Mouse (Mus musculus): Measurements from ENCODE around the gene C1qb.

The C1qb gene

DNA sequence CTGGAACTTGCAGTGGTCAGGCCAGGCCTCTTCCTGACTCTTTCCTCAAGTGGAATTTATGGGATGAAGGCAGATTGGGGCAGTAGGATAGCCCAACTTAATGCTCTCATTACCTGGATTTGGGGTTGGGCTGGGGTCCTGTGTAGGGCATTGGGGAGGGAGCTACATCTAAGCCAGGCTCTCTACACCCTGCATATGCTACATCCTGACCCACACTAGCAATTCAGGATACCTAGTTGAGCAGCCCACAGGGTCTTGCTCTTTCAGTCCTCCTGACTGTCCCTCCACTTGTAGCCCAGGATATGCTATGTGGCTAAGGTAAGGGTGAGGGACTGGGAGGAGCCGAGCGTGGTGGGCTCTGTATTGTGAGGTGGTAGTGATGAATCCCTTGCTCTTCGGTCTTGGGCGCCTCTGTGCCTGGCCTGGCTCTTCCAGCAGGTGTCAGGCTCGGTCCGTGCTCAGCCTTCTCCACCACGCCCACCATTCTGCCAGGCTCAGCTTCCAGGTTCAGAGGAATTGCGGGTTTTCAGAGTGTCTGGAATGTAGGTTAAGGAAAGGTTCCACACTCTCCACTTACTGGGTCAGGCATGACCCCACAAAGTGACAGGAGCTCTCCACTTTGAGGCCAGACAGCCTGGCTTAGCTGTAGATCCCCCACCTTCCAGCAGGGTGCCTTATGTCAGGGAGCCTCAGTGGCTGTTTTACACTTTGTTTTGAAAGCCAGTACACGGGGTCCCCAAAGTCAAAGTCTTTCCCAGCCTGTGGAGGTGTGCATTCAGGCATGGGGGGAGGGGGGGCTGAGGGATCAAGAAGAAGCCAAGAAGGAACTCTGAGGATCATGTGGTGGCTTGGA is 7.9 kb upstream of the C1qb start:
- DNase-seq = peak; percentile 91

- DNase-seq = peak; percentile 98
Measured at GRCm38 (mm10) chr4:136892811-136893210, 6.8 kb upstream of the C1qb start, which contains the start of gene C1qc. TSS of gene C1qc (minus strand) at chr4:136893065.

DNA sequence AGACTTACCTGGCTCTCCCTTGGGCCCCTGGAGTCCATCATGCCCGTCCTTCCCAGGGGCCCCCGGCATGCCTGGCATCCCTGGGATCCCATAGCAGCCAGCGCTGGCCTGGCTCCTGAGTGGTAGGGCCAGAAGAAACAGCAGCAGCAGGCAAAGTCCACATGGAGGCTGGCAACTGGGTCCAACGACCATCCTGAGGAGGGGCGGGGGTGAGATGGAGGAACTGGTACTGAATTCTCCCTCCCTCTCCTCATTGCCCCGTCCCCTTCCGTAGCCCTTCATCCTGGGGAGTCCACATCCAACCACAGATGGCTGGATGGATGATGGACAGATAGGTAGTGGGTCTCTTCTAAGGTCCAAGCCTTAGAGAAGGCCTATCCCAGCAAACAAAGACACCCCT is 6.4 kb upstream of the C1qb start:
- peak; percentile 91 for DNase-seq

DNA sequence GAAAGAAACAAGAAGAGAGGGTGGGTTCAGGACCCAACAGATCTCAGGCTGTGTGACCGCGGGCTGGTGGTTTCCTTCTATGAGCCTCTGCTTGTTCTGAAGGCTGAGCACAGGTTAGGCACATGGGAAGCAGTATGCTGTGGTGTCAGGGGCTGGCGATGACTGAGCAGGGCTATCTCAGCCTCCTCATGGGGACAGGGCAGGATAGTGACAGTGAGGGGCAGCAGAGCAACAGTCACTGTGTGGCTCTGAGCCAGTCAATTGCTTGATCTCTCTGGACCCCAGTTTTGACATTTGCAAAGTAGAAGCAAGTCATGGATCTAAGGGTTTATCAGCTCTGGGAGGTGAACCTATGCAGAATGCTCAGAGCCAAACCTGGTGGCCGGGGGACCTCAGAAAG is 5.1 kb upstream of the C1qb start:
- peak; percentile 90 for DNase-seq

DNA sequence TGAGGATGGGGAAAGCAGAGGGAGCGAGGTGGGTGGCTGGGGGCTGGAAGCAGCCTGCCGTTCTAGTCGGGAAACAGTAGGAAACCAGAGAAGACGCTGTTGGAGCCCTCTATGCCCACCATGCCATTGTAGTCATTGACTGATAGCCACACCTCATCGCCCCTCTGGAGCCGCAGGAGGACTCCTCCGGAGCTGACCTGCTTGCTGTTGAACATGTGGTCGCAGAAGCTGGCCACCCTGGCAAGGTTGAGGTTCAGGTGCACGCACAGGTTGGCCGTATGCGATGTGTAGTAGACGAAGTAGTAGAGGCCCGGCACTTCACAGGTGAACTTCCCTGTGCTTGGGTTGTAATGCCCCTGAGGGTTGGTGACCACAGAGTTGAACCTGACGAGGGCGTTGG is 4.0 kb upstream of the C1qb start:
- DNase-seq = peak; percentile 91

DNA sequence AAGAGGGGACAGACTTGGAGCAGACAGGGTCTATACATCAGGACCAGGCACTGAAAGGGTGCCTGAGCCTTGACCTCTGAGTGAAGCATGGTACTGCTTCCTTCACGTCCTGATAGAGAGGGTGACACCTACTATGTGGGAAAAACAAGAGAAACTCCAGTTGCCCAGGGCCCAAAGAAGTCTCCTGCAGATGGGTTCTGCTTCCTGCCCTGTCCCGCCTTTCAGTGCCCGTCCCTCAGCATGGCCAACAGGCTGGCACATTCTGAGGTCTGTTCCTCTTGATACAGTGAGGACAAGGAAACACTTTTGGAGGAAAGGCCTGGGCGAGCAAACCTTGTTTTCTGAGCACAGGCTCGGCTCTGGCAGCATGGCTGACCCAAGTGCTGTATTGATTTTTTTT is 1.7 kb upstream of the C1qb start:
- peak; percentile 95 for DNase-seq

- DNase-seq = peak; percentile 88
Measured at GRCm38 (mm10) chr4:136878601-136879000, 7.4 kb downstream of the C1qb start.

DNA sequence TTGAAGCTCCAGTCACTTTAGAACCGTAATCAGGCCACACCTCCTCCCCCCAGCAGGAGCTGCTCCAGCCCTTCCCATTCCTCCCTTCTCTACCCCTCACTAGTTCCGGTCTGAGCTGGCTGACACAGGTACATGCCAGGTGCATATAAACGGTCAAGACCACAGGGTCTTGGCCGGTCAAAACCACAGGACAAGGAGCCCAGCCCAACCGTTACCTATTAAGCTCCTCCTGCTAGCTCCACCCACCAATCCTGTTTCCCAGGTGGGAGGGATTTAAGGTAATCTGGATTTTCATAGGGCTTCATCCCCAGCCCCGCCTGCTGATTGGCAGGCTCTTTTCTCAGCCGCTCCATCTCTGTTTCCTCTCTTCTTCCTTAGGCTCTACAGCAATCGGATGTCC is 7.8 kb downstream of the C1qb start:
- DNase-seq = peak; percentile 82

DNA sequence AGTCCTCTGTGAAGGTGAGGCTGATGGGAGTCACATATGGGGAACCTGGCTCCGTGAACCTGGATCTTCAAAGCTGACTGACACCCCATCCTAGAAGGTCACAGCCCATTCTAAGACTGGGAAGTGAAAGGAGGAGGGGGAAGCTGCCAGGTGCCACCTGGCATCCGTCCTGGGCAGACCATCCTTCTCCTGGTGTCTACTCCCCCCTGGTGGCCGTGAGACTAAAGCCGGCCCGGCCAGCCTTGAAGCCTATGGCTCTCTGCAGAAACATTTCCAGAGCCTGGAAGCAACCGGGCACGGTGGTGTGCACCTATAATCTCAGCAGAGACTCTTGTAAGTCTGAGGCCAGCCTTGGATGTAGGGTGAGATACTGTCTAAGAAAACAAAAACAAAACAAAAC is 9.0 kb downstream of the C1qb start:
- DNase-seq = peak; percentile 82

GRCm38 (mm10) chr4:136875012-136875411 is 11.0 kb downstream of the C1qb start:
- no peak for DNase-seq

DNA sequence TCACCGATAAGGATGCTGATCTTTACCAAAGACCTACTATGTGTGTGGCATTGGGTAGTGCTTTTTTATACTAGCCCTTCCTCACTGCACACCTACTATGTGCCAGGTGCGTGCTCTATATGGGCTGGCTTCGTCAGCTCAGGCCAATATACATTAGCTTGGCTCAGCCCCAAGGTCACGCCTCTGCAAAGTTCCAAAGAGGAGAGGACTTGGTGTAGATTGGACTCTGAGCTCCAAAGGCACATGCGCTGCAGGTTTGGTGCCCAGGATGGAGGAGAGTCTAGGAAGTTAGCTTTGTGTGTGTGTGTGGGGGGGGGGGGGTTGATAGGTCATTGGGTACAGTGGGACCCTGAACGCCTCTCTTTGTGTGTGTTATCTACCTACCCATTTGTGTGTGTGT is 17.6 kb downstream of the C1qb start:
- no peak for DNase-seq

GRCm38 (mm10) chr4:136867690-136868345 is 18.2 kb downstream of the C1qb start:
- DNase-seq = no peak

- DNase-seq = no peak
Measured at GRCm38 (mm10) chr4:136865531-136865930, 20.5 kb downstream of the C1qb start.

DNA sequence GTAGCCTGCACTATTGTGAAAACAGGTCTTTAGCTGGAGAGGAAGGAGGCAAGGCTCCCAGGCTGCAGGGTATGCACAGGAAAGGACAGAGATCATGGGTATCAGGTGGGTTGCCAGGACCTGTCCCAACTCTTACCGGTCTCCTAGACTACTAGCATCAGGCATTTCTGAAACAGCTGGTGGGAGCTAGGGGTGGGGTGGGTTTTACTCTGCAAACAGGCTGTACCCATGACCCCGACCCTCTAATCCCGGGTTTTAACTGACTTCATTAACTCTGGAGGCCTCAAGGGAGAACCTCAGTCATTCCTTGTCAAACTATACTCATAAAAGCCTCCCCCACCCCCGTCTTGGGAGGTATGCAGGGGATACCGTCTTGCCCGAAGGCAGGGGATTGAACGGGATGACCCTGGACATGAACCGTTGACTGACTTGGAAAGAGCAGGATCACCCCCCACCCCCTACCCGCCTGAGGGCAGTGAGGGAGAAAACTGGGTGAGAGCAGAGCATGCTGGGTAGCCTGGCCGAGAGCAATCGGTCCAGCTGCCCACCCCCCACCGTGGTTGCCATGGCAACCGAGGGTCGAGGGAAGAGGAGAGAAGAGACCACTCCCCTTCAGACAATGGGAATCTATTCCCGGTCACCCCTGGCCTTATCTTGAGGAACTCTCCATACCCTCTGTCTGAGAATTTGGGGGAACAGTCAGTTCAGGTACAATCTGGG is 21.1 kb downstream of the C1qb start:
- DNase-seq = no peak

GRCm38 (mm10) chr4:136863517-136863916 is 22.5 kb downstream of the C1qb start:
- DNase-seq = no peak

DNA sequence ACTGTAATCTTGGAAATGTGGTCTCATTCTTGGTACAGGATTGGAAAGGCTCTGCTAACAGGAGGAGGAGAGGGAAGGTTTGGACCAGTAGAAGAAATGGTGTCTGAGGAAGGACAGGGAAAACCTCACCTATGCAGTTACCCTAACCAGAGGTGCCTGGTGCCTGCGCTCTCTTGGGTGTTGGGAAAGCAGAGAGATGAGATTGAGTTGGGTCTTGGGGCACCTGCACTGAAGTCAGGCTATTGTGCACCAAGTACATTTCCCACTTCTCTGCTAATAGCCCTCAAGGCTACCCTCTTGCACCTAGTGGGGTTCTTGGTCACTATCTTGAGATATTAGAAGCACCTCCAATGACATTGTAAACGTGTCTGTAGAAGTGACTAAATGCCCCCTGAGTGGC is 23.6 kb downstream of the C1qb start:
- DNase-seq = no peak

DNA sequence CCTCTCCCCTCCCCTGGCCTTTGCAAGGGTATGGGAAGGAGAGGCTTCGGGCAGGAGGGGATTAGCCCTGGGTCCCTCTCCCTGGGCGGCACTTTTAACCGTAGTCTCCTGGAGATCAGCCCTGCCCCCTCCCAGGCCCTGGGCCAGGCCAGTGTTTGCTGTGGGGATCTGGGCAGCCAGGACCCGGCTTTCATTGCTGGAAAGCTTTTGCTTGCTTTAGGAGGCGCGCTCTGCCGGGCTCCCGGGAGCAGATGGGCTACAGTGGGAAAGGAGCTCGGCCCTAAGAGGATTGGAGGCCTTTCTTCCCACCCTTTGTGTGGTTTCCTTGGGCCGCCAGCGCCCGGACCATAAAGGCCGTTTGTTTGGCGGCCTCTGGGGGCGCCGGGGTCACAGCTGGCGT is 24.2 kb downstream of the C1qb start:
- no peak for DNase-seq

- DNase-seq = no peak
Measured at GRCm38 (mm10) chr4:136860022-136860421, 26.0 kb downstream of the C1qb start.

DNA sequence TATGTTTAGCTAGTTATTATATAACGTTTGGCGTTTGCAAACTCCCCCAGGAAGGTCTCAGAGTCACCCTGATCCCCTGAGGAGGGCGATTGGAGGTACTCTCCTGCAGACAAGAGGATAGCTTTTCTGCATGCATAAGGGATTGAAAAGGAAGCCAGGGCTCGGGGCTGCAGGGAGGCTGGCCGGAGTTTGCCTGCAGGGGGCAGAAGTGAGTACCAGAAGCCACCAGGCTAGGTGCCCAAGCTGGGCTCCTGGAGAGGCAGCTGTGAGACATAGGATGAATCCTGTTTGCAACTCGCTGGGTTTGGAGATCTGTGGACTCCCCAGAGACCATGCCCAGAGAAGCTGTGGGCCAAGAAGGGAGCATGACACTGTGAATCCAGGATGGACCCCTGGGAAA is 30.9 kb downstream of the C1qb start:
- DNase-seq = no peak

GRCm38 (mm10) chr4:136852989-136853388 is 33.0 kb downstream of the C1qb start:
- DNase-seq = no peak

DNA sequence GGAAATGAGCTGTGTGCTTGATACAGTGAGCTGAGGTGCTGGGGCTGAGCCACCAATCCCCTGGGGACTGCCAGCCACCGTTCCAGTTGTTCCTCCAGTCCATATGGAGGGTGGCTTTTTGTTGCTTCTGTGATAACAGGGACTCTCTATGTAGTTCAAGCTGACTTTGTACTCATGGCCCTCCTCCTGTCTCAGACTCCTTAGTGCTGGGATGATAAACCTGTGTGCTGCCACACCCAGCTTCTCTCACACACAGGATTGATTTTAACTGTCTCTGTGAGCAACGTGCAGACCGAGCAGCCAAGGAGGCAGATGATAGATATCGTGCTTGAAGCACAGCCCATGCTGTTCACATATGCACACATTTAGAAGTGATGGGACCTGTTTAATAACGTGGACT is 33.9 kb downstream of the C1qb start:
- no peak for DNase-seq

DNA sequence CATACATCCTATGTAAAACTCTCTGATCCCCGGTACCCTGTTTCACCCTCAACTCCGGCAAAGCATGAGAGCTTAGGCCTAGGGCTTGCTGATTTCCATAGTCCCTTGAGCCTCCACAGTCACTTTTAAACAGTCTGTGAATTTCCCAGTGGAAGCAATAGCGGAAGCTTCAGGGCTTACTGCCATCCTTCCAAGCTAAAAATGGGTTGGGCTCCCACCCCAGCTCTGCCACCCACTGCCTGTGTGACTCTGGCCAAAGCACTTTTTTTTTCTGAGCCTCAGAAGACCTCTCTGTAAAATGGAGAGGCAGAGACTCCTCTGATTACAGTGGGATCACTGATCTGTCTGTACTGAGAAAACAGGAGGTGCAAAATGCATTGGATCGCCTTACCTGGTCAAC is 37.4 kb downstream of the C1qb start:
- DNase-seq = no peak

- no peak for DNase-seq
Measured at GRCm38 (mm10) chr4:136847166-136847565, 38.8 kb downstream of the C1qb start.

GRCm38 (mm10) chr4:136842802-136843201 is 43.2 kb downstream of the C1qb start:
- no peak for DNase-seq

Measured in heart, adult 11 months (tissue).